In genomic region chr2:121866071-121866601, GRCm38 (mm10) we compare ENCODE assay signal across 8 mouse cellular contexts. TPM values are rescaled to one million over a fixed set of nuclear protein-coding genes. Genes with fewer than 3 reads are reported as not detected.
A peak's percentile ranks its signal among the peaks of the same experiment; 100 is the strongest.
DNase-seq lines count a peak whose midpoint lies in the region; ATAC-seq and TF ChIP-seq lines count a peak whose summit lies in the region.

No protein-coding gene starts in this region.

- no peaks in the 10 kb centered on the region for H3K9me3 ChIP-seq in MEL (replicated peaks; ENCODE audit: insufficient read depth, low read length)
- no peaks in the 10 kb centered on the region for H3K9me3 ChIP-seq in embryonic facial prominence, embryonic 15.5 days (replicated peaks)
- H3K9me3 ChIP-seq in hindbrain, embryonic 15.5 days: no peaks in the 10 kb centered on the region
- no peaks in the 10 kb centered on the region for H3K9me3 ChIP-seq in midbrain, embryonic 11.5 days (ENCODE audit: control insufficient read depth, low read length)
- no peaks in the 10 kb centered on the region for H3K9me3 ChIP-seq in stomach, embryonic 16.5 days (replicated peaks; ENCODE audit: control insufficient read depth, low read length)

- peak overlapping the region; percentile 67 to 72 for H3K4me3 ChIP-seq in MEL (ENCODE audit: control insufficient read depth in 1 of 2, insufficient read depth in 1 of 2, low read depth in 2 of 2, low read length in 2 of 2)
- H3K4me3 ChIP-seq in embryonic facial prominence, embryonic 15.5 days (replicated peaks): peak overlapping the region; percentile 74
- H3K4me3 ChIP-seq in hindbrain, embryonic 15.5 days: peak overlapping the region; percentile 66
- peak overlapping the region; percentile 78 for H3K4me3 ChIP-seq in midbrain, embryonic 11.5 days (ENCODE audit: low read depth, low read length)
- peak overlapping the region; percentile 70 for H3K4me3 ChIP-seq in stomach, embryonic 16.5 days (replicated peaks; ENCODE audit: low read length)

- no peak for TF ChIP-seq CTCF in MEL (IDR thresholded peaks at IDR 0.05 in 2 of 3, conservative IDR thresholded peaks at IDR 0.05 in 1 of 3; ENCODE audit: control insufficient read depth in 1 of 3, insufficient read depth in 1 of 3, low read depth in 2 of 3, low read length in 3 of 3, poor library complexity in 1 of 3, severe bottlenecking in 1 of 3)

- TF ChIP-seq POLR2A in MEL (IDR thresholded peaks at IDR 0.05; ENCODE audit: control insufficient read depth in 1 of 2, insufficient read depth in 1 of 2, low read depth in 1 of 2, low read length in 2 of 2, poor library complexity in 1 of 2): 0 out of 4 replicates have a peak, but pooled peaks of 1 of the 2 experiments have one; percentile 7

- peak overlapping the region; percentile 84 for H3K4me2 ChIP-seq in embryonic facial prominence, embryonic 15.5 days (replicated peaks)
- peak overlapping the region; percentile 80 for H3K4me2 ChIP-seq in hindbrain, embryonic 15.5 days
- peak overlapping the region; percentile 77 for H3K4me2 ChIP-seq in midbrain, embryonic 11.5 days
- H3K4me2 ChIP-seq in stomach, embryonic 16.5 days (ENCODE audit: low read depth, low read length): peak overlapping the region; percentile 86

- TF ChIP-seq RAD21 in MEL (IDR thresholded peaks at IDR 0.05; ENCODE audit: low read depth, low read length): no peak

- WGBS in embryonic facial prominence, embryonic 15.5 days: 1% methylated on average over 18 of the region's 18 CpGs
- WGBS in hindbrain, embryonic 15.5 days: 1% methylated on average over 18 of the region's 18 CpGs
- WGBS in midbrain, embryonic 11.5 days: 2% methylated on average over 18 of the region's 18 CpGs
- WGBS in stomach, embryonic 16.5 days: 1% methylated on average over 18 of the region's 18 CpGs

- 0 out of 4 replicates have a peak, but pooled peaks of 1 of the 2 experiments have one; percentile 12 for TF ChIP-seq EP300 in MEL (IDR thresholded peaks at IDR 0.05; ENCODE audit: low read depth in 1 of 2, low read length in 2 of 2)

- DNase-seq in cerebellum, postnatal 4 days (ENCODE audit: low spot score in 2 of 2): no peak
- DNase-seq in MEL (ENCODE audit: low read depth, low spot score): peak; percentile 83
- DNase-seq in left cerebral cortex, postnatal 25 days (ENCODE audit: low spot score in 2 of 2): peak; percentile 58 to 74
- DNase-seq in midbrain, embryonic 11.5 days (ENCODE audit: low spot score, missing footprints): no peak

- no peaks in the 10 kb centered on the region; a peak in 1 of 4 replicates for H3K27me3 ChIP-seq in MEL (ENCODE audit: control insufficient read depth in 1 of 2, insufficient read depth in 2 of 2, low read length in 2 of 2)
- H3K27me3 ChIP-seq in embryonic facial prominence, embryonic 15.5 days: no peaks in the 10 kb centered on the region; the same call in 1 of the 2 replicates
- H3K27me3 ChIP-seq in hindbrain, embryonic 15.5 days: no peaks in the 10 kb centered on the region
- peaks cover 40% of the 10 kb centered on the region for H3K27me3 ChIP-seq in midbrain, embryonic 11.5 days (ENCODE audit: control insufficient read depth, insufficient read depth, low read length)
- no peaks in the 10 kb centered on the region for H3K27me3 ChIP-seq in stomach, embryonic 16.5 days (ENCODE audit: control insufficient read depth, insufficient read depth, low read length)

- peak; percentile 43 for ATAC-seq in cerebellum, adult (ENCODE audit: insufficient number of reproducible peaks, low FRiP score, low TSS enrichment)
- ATAC-seq in embryonic facial prominence, embryonic 15.5 days (ENCODE audit: insufficient number of reproducible peaks, low FRiP score, low TSS enrichment, low read depth): no peak
- no peak for ATAC-seq in hindbrain, embryonic 15.5 days (ENCODE audit: low FRiP score, low read depth)
- ATAC-seq in midbrain, embryonic 11.5 days (ENCODE audit: low FRiP score): peak; percentile 59
- 0 out of 2 replicates have a peak, but pooled peaks have one; percentile 11 for ATAC-seq in stomach, embryonic 16.5 days (ENCODE audit: insufficient read depth, low FRiP score)

- peak overlapping the region; percentile 70 for H3K9ac ChIP-seq in MEL (ENCODE audit: control insufficient read depth, low read depth, low read length, poor library complexity, severe bottlenecking)
- H3K9ac ChIP-seq in embryonic facial prominence, embryonic 15.5 days: peak overlapping the region; percentile 62
- peak overlapping the region; percentile 80 for H3K9ac ChIP-seq in hindbrain, embryonic 15.5 days
- peak overlapping the region; percentile 83 for H3K9ac ChIP-seq in midbrain, embryonic 11.5 days (ENCODE audit: low read length)
- peak overlapping the region; percentile 81 for H3K9ac ChIP-seq in stomach, embryonic 16.5 days (ENCODE audit: low read length)

- intact Hi-C loops in left cerebral cortex, postnatal 25 days (cut with DNase I): loop anchor here (2.0 kb wide), 1 partner anchor 91 kb away; the partner anchor contains the start of genes Ctdspl2 and Mageb3

- peak overlapping the region; percentile 25; the same call in 1 of the 2 replicates for H3K27ac ChIP-seq in MEL (ENCODE audit: control insufficient read depth, low read depth, low read length)
- peak overlapping the region; percentile 77 for H3K27ac ChIP-seq in embryonic facial prominence, embryonic 15.5 days (replicated peaks)
- peak overlapping the region; percentile 93 for H3K27ac ChIP-seq in hindbrain, embryonic 15.5 days (replicated peaks)
- peak overlapping the region; percentile 69 for H3K27ac ChIP-seq in midbrain, embryonic 11.5 days (ENCODE audit: low read depth, low read length)
- peak overlapping the region; percentile 5 for H3K27ac ChIP-seq in stomach, embryonic 16.5 days (ENCODE audit: low read length)

- peaks cover 12% of the 10 kb centered on the region for H3K79me2 ChIP-seq in MEL (ENCODE audit: control insufficient read depth, insufficient read depth, low read length, poor library complexity)

- peaks cover 0 to 12% of the 10 kb centered on the region in 2 experiments; a peak in 3 of 4 replicates for H3K36me3 ChIP-seq in MEL (ENCODE audit: control insufficient read depth in 1 of 2, insufficient read depth in 2 of 2, low read length in 2 of 2)
- no peaks in the 10 kb centered on the region for H3K36me3 ChIP-seq in embryonic facial prominence, embryonic 15.5 days
- no peaks in the 10 kb centered on the region for H3K36me3 ChIP-seq in hindbrain, embryonic 15.5 days
- H3K36me3 ChIP-seq in midbrain, embryonic 11.5 days (ENCODE audit: control insufficient read depth, insufficient read depth, low read length): no peaks in the 10 kb centered on the region
- no peaks in the 10 kb centered on the region for H3K36me3 ChIP-seq in stomach, embryonic 16.5 days (ENCODE audit: control insufficient read depth, insufficient read depth, low read length)

- peaks cover 0 to 3% of the 10 kb centered on the region in 2 experiments; a peak in 2 of 4 replicates for H3K4me1 ChIP-seq in MEL (ENCODE audit: control insufficient read depth in 1 of 2, insufficient read depth in 2 of 2, low read length in 2 of 2)
- H3K4me1 ChIP-seq in embryonic facial prominence, embryonic 15.5 days: peaks cover 12% of the 10 kb centered on the region
- peaks cover 27% of the 10 kb centered on the region for H3K4me1 ChIP-seq in hindbrain, embryonic 15.5 days (replicated peaks)
- no peaks in the 10 kb centered on the region; the same call in 1 of the 2 replicates for H3K4me1 ChIP-seq in midbrain, embryonic 11.5 days (ENCODE audit: control insufficient read depth, insufficient read depth, low read length)
- peaks cover 9% of the 10 kb centered on the region; the same call in 1 of the 2 replicates for H3K4me1 ChIP-seq in stomach, embryonic 16.5 days (ENCODE audit: control insufficient read depth, insufficient read depth, low read length)

TF ChIP-seq in MEL, 35 proteins besides CTCF, POLR2A, EP300 and RAD21:
- TF ChIP-seq MYC (IDR thresholded peaks at IDR 0.05; ENCODE audit: low read depth, low read length) (0 out of 2 replicates have a peak, but pooled peaks have one; percentile 27), ETS1 (IDR thresholded peaks at IDR 0.05; ENCODE audit: low read depth, low read length) (peak; percentile 30; the same call in 1 of the 2 replicates), POLR2AphosphoS5 (IDR thresholded peaks at IDR 0.05; ENCODE audit: borderline replicate concordance, low read depth, low read length) (no peak), RCOR1 (IDR thresholded peaks at IDR 0.05; ENCODE audit: low read depth, low read length) (0 out of 2 replicates have a peak, but pooled peaks have one; percentile 51), MXI1 (IDR thresholded peaks at IDR 0.05; ENCODE audit: low read depth, low read length) (peak; percentile 74; the same call in 1 of the 2 replicates)

RNA-seq across cellular contexts. Expression of gene Casc4, which starts 0.6 kb away (rescaled TPM):
- 25.2 and 30.1 TPM in 2 replicates for total RNA-seq in MEL (2012; rRNA removed)
- polyA plus RNA-seq in MEL (2012; ENCODE audit: insufficient read depth in 1 of 2, insufficient read length in 2 of 2, low read depth in 1 of 2, low replicate concordance in 2 of 2, missing spikeins in 1 of 2): 100 to 1,000 TPM in 1 of 2 experiments, 10 to 100 TPM in 1; 26.0 to 124 TPM
- 23.2 and 24.4 TPM in 2 replicates for polyA plus RNA-seq in embryonic facial prominence, embryonic 15.5 days (2015; fragmentation: Nextera tagmentation; extraction: Ambion mirVana)
- 32.4 and 35.5 TPM in 2 replicates for polyA plus RNA-seq in hindbrain, embryonic 15.5 days (2015; fragmentation: Nextera tagmentation; extraction: Ambion mirVana)
- total RNA-seq in left cerebral cortex, postnatal 25 days (2021): 100 to 1,000 TPM; 113 to 119 TPM
- 17.2 and 22.4 TPM in 2 replicates for polyA plus RNA-seq in midbrain, embryonic 11.5 days (2014; fragmentation: Nextera tagmentation; extraction: Ambion mirVana)
- polyA plus RNA-seq in stomach, embryonic 16.5 days (2015; fragmentation: Nextera tagmentation; extraction: Ambion mirVana): 13.5 and 14.5 TPM in 2 replicates

RNA-seq across cellular contexts. Expression of gene Frmd5, which starts 59.2 kb away (rescaled TPM):
- 0.04 TPM in 1 of 2 replicates, not detected in the other for total RNA-seq in MEL (2012; rRNA removed)
- under 1 TPM in 1 of 2 experiments, not detected in 1; 0.15 TPM for polyA plus RNA-seq in MEL (2012; ENCODE audit: insufficient read depth in 1 of 2, insufficient read length in 2 of 2, low read depth in 1 of 2, low replicate concordance in 2 of 2, missing spikeins in 1 of 2)
- 1.8 and 2.2 TPM in 2 replicates for polyA plus RNA-seq in embryonic facial prominence, embryonic 15.5 days (2015; fragmentation: Nextera tagmentation; extraction: Ambion mirVana)
- 26.8 and 31.0 TPM in 2 replicates for polyA plus RNA-seq in hindbrain, embryonic 15.5 days (2015; fragmentation: Nextera tagmentation; extraction: Ambion mirVana)
- 10 to 100 TPM; 46.4 to 51.6 TPM for total RNA-seq in left cerebral cortex, postnatal 25 days (2021)
- polyA plus RNA-seq in midbrain, embryonic 11.5 days (2014; fragmentation: Nextera tagmentation; extraction: Ambion mirVana): 12.7 and 14.6 TPM in 2 replicates
- 3.6 and 3.8 TPM in 2 replicates for polyA plus RNA-seq in stomach, embryonic 16.5 days (2015; fragmentation: Nextera tagmentation; extraction: Ambion mirVana)

Comparison
In these comparisons a context has a peak if more than half of its experiments do, and no peak if none do; other contexts are left out.
1. ATAC-seq: peak in cerebellum, adult (single experiment), midbrain, embryonic 11.5 days (single experiment) and stomach, embryonic 16.5 days (single experiment); none in embryonic facial prominence, embryonic 15.5 days (single experiment) and hindbrain, embryonic 15.5 days (single experiment).
2. DNase-seq: peak in MEL (single experiment) and left cerebral cortex, postnatal 25 days (2 of 2); none in cerebellum, postnatal 4 days (0 of 2) and midbrain, embryonic 11.5 days (single experiment).
3. H3K27ac ChIP-seq: peak in every context shown above with its lines; median percentile 93 in hindbrain, embryonic 15.5 days; 77 in embryonic facial prominence, embryonic 15.5 days; 69 in midbrain, embryonic 11.5 days; 25 in MEL; 5 in stomach, embryonic 16.5 days.
4. Peak in every context shown above with its lines, with median percentiles within 50 percentile points of each other: H3K4me3 ChIP-seq, H3K9ac ChIP-seq and H3K4me2 ChIP-seq.